Mouse (Mus musculus): ENCODE results near the gene Olfr1022.

DNA sequence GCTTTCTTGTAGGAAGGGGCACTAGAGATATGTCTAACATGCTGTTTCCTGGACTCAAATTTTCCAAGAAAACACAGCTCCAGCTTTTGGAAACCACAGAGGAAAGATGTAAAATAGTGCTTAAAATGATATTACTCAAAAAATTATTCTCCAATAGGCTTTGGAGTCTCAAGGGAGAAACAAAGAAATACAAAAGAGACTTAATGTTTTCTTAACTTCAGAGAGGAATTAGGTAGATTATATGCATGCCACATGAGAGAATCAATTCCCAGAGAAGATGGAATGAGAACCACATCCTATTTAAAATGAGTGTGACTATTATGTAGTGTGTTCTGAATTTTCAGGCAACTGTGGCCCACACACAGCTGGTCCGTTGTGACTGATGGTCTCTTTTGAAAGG lies 21.7 kb upstream of the Olfr1022 start, which contains the start of gene Olfr1020:
- no peak for TF ChIP-seq CTCF (IDR thresholded peaks at IDR 0.05; ENCODE audit: low read depth)
- TF ChIP-seq EP300 (IDR thresholded peaks at IDR 0.05; ENCODE audit: low read depth), result no peak
